Mouse (Mus musculus): ENCODE results near the gene Mrps12.

Gene Mrps12

DNA sequence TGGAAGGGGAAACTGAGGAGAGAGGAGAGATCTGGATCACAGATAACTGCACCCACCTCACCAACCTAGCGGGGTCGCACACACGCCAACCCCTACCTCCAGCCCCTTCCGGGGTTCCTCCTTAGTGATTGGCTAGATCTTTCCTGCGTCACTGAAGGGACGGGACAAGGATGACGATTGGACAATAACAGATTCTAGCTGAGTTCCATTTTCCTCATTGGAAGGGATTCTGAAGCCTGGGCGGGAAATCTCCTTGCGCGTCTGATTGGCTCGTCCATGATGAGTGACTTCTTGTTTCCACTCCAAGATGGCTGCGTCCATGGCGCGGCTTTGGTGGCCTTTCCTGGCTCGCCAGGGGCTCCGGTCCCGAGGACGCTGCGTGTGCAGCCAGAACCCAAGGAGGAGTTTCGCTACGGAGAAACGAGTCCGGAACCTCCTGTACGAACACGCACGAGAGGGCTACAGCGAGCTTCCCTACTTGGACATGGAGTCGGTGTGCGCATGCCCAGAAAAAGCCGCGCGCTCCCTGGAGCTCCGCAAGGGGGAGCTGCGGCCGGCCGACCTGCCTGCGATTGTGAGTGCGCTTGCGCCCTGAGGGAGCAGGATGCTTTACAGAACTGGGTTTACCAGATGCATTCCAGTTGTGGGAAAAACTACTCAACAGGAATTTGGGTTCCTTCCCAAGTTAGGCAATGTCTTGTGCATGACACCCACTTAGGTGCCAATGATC is at the start of gene Mrps12, which contains the start of gene Sars2:
Mrps12 (minus strand) TSS at position 112 of the 730 bp plus-strand sequence.
Sars2 (plus strand) TSS at position 284 of the 730 bp plus-strand sequence.
- peak; percentile 94 to 96 for DNase-seq

DNA sequence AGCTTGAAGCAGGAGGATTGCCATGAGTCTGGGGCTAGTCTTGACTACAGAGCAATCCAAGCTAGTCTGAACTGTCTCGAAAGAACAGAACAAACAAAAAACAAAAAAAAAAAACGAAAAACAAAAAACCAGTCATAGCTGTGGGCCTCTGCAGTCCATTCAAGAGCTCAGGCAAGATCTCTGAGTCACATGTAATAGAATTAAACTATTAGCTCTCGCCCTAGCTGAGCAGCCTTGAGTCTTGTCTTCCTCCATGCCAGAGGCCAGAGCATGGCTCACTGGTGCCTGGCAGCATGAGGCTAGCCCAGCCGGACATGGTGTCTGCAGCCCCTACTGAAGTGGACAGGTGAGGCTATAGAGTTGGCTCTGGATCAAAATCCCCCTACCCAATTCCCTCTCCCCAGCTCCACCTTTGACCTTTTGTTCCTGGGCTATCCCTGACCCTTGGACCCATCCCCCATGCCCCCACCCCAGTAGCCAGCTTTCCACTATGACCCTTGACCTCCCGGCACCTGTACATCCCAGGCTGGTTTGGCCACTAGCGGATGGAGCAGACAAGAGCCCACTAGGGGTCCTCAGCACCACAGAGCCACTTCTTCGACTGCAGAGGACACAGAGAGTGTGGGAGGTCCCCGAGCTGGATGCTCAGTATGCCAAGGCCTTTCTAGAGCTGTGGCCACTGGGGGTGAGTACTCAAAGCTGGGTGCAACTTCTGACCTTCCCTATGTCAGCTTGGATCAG is 48.6 kb upstream of the Mrps12 start:
- DNase-seq = no peak

GRCm38 (mm10) chr7:28789235-28789634 is 47.6 kb upstream of the Mrps12 start:
- DNase-seq = no peak

GRCm38 (mm10) chr7:28788307-28789195 is 46.9 kb upstream of the Mrps12 start, which contains the start of gene Rinl:
Rinl (plus strand) TSS chr7:28788969.
- DNase-seq = no peak

DNA sequence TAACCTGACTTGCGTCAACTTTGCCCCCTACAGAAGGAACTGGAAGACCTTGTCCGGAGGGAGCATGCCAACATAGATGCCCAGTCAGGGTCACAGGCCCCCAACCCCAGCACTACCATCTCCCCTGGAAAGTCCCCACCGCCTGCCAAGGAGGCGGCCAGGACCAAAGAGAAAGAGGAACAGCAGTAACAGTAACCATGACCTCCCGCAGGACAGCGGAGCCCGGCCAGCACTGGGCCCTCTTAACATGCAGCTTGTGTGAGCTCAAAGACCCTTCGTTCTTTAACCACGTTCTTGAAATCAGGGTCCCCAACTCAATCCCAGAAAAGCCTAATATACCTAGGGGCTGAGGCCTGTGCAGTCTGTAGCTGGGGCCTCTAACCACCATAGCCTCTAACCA is 46.3 kb upstream of the Mrps12 start:
- no peak for DNase-seq

GRCm38 (mm10) chr7:28785161-28785560 is 43.5 kb upstream of the Mrps12 start:
- no peak for DNase-seq

DNA sequence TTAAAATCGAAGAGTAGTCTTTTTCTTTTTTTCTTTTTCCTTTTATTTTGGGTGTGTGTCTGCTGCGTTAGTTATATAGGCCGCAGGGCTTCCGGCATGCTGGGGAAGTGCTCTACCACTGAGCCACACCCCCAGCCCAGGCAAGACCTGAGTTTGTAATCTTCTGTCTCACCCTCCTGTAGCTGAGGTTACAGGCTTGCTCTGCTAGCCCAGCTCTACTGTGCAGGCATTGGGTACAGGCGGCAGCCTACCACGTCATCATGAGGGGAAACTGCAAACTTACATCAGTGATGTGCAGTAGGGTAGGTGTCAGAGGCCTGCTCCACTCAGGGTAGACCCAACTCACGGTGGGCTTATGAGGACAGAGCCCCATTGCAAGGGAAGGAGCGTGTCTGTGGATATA is 39.6 kb upstream of the Mrps12 start:
- no peak for DNase-seq

- DNase-seq = no peak
These were observed 39.2 kb upstream of the Mrps12 start for GRCm38 (mm10) chr7:28780857-28781256.

DNA sequence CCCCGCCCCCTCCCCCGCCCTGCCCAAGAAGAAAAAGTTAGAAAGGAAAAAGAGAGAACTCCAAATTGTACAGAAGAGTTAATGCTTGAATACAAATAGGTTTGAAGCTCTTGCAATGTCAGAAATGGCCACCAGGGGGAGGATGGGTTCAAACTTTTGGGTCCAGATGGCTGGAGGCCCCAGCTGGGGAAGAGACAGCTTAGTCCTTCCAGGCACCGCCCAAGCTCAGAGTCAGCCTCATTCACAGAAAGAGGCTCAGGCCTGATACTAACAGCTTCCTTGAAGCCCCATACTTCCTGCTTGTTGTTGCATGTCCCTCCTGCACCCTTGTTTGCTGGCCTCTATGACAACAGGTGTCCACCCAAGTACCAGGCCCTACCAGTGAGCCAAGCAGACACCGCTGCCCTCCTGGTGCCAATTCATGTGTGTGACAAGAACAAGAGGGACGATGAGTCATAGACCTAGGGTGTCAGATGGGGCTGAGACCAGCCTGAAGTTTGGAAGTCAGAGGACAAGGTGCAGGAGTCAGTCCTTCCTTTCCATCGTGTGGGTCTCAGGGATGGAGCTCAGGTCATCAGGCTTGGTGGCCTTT is 38.5 kb upstream of the Mrps12 start:
- DNase-seq = peak; percentile 95 to 97

DNA sequence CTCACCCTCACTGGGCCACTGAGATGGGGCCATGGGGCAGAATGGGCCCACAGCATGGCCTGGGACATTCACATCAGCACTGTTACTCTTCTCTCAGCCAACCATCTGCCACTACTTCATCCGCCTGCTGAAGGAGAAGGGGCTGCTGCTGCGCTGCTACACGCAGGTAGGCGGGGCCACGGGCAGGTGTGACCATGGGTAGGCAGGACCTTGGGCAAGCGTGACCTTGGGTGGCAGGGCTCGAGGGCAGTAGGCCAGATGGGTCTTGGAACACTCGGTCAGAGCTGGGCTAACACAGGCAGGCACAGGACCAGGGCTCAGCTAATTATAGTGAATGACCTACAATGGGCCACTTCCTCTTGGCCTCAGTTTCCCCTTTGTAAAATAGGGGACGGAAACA is 37.2 kb upstream of the Mrps12 start:
- DNase-seq = peak in 1 of 2 experiments; percentile 28

- no peak for DNase-seq
These were observed 33.5 kb upstream of the Mrps12 start for GRCm38 (mm10) chr7:28775129-28775528.

DNA sequence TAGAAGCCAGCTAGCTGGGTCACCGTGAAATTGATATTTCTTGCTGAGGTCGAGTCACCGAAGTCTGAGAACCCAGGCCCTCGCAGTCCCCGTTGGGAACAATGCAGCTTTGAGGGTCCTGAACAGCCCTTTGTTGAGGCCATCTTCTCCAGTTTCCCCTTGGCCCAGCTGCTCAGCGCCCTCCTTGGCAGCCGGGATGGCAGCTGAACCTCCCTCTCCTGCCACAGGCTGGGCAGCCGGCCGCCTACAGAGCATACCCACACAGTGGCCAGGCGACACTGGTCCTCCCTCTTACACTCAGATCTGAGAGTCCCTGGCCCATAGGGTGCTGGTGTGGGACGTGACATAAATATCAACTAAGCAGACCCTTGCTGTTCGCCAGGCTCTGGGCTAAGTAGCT is 32.5 kb upstream of the Mrps12 start:
- DNase-seq = peak; percentile 26 to 28

DNA sequence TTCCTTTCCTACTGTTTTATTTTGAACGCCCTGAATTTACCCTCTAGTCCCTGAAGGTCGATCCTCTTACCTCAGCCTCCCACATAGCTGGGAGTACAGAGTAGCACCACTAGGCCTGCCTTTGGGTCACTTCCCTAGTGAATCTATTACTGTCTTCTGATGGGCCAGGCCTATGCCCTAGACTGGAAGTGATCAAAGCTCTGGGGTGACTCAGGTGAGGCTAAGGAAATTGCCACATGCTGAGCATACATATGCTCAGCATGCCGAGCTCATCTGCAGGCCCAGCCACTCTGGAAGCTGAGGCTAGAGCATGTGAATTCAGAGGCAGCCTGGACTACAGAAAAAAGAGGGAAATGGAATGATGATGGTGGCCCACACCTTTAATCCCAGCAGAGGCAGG is 31.5 kb upstream of the Mrps12 start:
- no peak for DNase-seq

GRCm38 (mm10) chr7:28771867-28772266 is 30.2 kb upstream of the Mrps12 start:
- peak in 1 of 2 experiments; percentile 54 for DNase-seq

DNA sequence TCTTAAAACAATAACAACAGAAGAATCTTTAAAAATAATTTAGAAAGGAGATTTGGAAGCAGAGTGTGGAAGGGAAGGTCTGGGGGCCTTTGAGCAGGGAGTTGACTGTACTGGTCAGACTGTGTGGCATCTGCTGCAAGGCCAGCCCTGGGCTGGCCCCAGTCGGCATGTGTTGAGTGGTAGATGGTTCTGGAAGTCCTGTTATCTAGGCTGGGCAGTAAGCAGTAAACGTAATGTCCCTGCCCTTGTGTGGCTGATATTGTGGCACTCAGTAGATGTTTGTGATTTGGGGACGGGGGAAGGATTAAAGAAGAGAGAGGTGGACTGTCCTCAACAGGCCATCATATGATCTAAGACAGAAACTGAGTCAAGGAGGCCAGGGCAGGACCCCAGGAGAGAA is 28.7 kb upstream of the Mrps12 start:
- no peak for DNase-seq

GRCm38 (mm10) chr7:28769414-28769958 is 27.9 kb upstream of the Mrps12 start:
- DNase-seq = no peak

DNA sequence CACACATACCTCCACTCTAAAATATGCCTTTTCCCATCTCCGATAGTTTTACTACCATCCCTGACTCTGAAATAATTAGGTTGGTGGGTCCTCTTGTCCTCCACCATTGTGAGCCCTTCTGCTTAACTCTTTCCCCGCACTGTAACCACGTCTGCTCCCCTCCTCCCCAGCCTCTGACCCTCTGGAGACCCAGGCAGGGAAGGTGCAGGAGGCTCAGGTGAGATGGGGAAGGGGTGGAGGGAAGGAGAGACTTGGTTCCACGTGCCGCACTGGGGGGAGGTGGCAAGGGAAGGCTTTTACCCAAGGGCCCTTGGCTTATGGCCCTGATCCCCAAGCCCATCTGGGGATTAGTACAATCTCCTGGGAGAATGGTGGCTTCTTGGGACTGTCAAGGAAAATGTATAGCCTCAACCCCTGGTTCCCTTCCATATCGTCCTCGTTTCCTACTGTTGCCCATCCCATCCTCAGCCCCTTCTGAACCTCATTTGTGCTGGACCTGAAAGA is 25.9 kb upstream of the Mrps12 start, which contains the start of gene Nfkbib:
Nfkbib (minus strand) TSS at position 51 of the 504 bp plus-strand sequence.
- DNase-seq = peak in 1 of 2 experiments; percentile 26

DNA sequence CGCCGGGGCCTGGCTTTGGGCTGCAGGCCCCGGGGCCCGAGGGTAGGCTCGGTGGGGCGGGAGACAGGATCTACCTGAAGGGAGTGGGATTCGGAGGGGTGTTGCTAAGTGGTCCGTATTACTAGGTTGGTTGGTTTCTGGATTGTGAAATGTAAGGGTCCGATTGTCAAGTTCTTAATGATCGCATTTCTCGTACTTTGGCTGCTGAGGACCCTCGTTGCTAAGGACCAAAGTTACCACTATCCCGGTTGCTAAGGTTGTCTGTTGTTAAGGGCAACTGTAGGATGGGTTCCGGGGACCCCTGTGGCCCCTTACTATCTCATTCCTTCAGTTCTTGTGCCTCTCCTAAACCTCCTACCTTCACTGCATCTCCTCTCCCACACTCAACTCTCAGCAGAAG is 25.3 kb upstream of the Mrps12 start:
- DNase-seq = no peak

DNA sequence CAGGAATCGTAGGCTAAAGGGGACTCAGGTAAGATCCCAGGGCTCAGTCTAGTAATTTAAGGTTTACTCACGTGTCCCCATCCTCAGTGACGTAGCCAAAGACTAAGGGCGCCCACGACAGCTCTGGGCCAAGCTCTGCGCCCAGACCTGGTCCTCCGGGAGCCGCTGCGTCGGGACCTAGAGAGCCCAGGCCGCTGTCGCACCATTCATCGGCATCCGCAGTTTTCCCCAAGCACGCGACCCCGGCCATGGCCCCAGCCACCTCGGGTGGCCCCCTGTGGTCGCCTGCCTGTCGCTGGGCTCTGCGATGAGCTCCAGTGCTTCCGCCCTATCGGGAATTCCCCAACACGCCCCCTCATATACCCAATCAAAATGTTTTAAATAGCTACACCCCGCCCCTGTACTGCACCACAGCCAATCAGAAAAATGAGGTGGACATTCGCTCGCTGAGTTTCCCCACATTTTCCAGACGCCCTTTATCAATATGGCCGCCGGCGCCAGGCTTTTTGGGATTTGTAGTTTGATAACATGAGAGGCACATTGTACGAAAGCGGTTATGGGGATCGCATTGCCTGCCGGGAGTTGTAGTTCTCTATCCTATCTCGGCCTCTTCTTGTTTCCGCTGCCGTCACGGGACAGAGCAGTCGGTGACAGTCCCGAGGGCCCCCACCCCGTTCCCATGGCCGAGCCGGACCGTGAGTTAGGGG is 24.7 kb upstream of the Mrps12 start, which contains the start of gene Sirt2:
Sirt2 (plus strand) TSS at position 563 of the 707 bp plus-strand sequence.
- DNase-seq = peak; percentile 97

DNA sequence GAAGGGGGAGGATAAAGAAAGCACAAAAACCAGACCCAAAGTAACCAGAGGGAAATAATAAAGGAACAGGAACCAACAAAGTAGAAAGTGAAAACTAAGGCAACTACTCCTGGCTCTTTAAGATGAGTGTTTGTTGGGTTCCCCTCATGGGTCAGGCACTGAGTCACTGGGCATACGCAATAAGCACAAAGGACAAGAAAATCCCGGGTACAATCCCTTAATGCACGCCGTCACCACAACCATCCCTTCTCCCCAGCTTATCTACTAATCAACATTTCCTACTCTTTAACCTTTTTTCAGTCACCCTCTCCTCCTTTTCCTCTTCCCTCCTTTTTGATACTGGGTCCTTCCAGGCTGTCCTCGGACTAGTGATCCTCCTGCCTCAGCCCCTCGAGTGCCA is 23.6 kb upstream of the Mrps12 start:
- DNase-seq = no peak

DNA sequence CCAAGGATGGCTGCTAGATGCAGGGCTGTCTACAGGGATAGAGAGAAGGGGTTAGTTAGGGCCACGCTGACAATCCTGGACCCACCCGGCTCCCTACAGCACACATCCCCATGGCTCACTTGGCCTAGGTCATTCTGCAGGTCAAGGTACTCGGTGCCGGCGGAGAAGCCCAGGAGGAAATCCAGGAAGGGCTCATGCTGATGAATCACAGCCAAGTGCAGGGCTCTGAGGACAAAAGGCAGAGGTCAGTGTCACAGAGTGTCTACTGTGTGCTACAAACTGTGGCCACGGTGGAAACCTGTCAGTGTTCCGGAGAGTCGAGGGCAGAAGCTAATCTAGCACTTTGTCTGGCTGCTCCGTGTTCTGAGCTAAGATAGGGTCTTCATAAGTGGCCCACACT is 20.3 kb upstream of the Mrps12 start:
- no peak for DNase-seq
